Mouse (Mus musculus) gastrocnemius, adult 18-20 months (tissue): ENCODE measurements around the gene Gsto1. TPM values are rescaled to one million over a fixed set of nuclear protein-coding genes. Genes with fewer than 3 reads are reported as not detected.
"Not testable (repeated sequence)": the region's sequence is repeated elsewhere in the genome, so short reads cannot be mapped to it uniquely, and the experiment has no call there.

Experiments
- DNase-seq: peaks from one replicate; pipeline ENCODE4 v3.0.0; 2021; ENCODE audit warnings: low spot score
- long read RNA-seq, 2 experiments: library from polyadenylated mRNA; stranded (forward); transcript quantifications; one replicate each; pipeline ENCODE4 v2.0.0; 2021
- total RNA-seq, 2 experiments: library from RNA; stranded (reverse); gene quantifications; 2 replicates each; pipeline ENCODE4 v1.2.3; 2021

Gsto1 gene
- 10 to 100 TPM; 56.6 to 57.8 TPM for total RNA-seq
- long read RNA-seq, experiment 1, transcript Gsto1-201 (6 exons, 1,182 nt): major isoform, 21 of 22 reads
- long read RNA-seq, experiment 1, partial matches to known transcripts: 0 of 22 reads
- long read RNA-seq, experiment 1, other reads (novel, unspliced or antisense): 1 of 22 reads
- long read RNA-seq, experiment 2, transcript Gsto1-201 (6 exons, 1,182 nt): major isoform, 19 of 19 reads
- long read RNA-seq, experiment 2, partial matches to known transcripts: 0 of 19 reads
- long read RNA-seq, experiment 2, other reads (novel, unspliced or antisense): 0 of 19 reads

- DNase-seq: peak; percentile 89
Observed at GRCm38 (mm10) chr19:47854796-47855783, at the start of gene Gsto1. Gene Gsto1 (plus strand): TSS chr19:47854970.

- DNase-seq: no peak
Observed at GRCm38 (mm10) chr19:47812091-47812490, 42.7 kb upstream of the Gsto1 start.

DNA sequence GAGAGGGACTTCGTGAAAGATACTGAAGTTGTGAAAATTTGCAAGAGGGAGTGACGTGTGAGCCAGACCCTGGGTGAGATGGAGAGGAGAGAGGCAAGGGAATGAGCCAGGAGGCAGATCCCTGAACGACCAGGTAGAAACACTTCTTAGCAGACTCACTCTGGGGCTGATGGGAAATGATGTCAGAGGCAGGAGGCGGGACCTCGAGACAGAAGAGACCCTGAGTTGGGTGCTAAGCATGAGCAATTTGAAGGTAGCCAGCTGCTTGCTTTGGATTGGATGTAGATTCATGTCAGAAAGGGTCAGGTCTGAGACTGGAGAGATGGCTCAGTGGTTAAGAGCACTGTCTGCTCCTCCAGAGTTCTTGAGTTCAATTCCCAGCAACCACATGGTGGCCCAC lies 40.0 kb upstream of the Gsto1 start:
- no peak for DNase-seq

- no peak for DNase-seq
Observed at GRCm38 (mm10) chr19:47817692-47818091, 37.1 kb upstream of the Gsto1 start.

- DNase-seq: peak; percentile 70
Observed at GRCm38 (mm10) chr19:47820832-47821493, 33.8 kb upstream of the Gsto1 start.

DNA sequence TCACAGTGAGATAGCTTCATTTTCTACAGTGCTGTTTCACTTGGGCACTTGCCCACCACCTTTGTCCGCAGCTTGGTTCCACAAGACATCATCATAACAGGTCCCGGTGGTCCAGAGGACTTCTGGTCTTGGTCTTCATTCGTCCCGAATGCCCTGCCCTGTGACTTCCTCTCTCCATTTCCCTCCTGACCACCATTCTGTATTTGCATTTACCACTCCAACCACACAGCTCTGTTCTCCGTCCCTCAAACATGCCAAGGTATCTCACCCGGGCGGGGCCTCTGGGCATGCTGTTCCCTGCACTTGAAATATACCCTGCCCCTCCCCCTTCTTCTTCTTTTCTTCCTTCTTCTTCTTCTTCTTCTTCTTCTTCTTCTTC lies 33.3 kb upstream of the Gsto1 start:
- no peak for DNase-seq

DNA sequence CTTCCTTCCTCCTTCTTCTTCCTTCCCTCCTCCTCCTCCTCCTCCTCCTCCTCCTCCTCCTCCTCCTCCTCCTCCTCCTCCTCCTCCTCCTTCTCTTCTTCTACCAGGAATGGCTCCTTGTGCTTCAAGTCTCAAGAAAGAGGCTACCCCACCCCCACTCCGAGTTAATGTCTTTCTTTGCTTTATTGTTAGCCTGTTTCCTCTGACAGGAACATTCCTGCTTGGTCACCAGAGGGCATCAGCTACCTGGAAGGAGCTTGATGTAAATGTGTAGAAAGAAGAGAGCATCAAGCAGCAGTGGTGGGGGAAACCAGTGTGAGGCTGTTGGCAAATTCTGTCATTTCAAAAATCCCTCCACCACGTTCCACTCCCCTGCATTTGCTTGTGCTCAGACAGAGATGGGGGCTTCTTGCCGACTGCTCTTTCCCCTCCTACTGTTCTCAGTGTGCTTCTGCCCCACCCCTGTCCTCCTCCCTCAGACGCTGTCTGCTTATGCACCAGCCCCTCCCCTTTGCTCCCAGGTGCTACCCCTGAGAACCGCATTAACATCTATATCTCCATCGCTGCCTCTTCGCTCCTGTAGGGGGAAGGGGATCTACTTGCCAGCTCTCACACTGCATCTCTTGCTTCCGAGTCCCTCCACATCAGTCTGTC lies 32.5 kb upstream of the Gsto1 start:
- DNase-seq: no peak

- DNase-seq: no peak
Observed at GRCm38 (mm10) chr19:47824026-47824425, 30.7 kb upstream of the Gsto1 start.

DNA sequence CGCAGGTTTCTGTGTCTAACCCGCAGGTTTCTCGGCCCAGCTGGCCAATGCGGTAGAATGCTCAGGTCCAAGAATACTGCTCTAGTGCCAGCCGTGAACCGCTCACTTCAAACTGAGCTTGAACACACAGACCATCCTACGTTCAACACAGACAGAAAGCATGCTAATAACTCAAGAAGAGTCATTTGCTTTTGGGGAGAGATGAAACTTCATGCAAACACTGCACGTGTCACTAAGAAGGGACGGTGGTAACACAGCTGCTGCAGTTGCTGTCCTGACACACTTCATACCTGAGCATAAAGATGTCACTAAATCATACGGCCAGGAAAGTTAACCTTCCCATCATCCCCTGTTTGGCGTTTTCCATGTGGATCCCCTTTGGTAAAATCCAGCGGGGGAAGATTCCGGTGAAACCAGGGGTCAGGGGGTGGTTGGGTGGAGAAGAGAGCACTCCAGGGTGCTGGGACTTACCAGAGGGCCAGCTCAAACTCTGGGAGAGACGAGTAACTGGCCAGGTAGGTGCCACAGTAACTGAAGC lies 24.8 kb upstream of the Gsto1 start:
- no peak for DNase-seq

DNA sequence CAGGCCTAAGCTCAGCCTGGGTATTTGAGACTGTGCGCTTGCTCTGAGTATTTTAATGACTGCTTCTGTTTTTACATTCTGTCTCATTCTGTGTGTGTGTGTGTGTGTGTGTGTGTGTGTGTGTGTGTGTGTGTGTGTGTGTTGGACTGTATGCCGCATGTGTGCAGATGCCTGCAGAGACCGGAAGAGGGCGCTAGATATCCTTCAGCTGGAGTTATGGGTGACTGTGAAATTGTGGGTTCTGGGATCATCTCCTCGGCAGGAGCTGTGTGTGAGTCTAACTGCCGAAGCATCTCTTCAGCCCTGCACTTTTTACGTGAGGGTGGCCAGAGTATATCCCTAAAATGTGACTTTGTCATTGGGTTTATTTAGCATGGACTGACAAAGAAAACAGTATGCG lies 23.7 kb upstream of the Gsto1 start:
- no peak for DNase-seq

GRCm38 (mm10) chr19:47832316-47832715 lies 22.5 kb upstream of the Gsto1 start:
- no peak for DNase-seq

GRCm38 (mm10) chr19:47834614-47835013 lies 20.2 kb upstream of the Gsto1 start:
- no peak for DNase-seq

- no peak for DNase-seq
Observed at GRCm38 (mm10) chr19:47835776-47836175, 19.0 kb upstream of the Gsto1 start.

DNA sequence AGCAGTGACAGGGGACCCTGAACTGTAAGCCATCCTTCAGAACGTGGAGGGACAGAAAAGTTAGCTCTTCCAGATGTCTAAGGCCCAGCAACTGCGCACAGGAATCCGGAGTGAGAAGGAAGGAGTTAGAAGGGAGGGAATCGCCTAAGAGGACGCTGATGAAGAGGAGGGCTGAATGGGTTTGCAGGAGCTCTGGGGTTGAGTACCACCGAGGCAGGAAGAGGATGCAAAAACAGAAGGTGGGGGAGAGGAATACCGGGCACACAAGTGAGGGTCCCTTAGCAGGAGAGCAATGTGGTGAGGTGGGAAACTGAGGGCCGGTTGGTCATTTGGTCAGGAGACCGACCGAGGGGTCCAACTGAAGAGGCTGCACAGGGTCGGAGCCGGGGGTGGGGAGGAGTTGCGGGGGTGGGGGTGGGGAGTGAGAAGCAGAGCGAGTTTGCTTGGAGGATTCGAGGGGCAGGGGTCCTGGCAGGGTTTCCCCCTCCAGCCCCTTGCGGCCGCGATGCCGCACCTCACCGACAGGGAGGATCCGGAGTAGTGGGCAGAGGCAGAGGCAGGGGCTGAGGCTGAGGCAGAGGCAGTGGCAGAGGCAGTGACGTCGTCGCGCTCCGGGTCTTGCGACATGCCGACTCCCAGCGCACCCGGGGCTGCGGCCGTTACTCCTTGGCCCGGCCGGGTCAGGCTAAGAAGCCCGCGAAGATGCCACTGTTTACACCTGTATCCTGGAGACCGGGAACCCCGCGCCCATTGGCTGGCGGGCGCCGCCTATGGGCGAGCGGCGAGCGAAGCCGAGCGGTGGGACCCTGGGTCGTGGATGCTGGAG lies 17.9 kb upstream of the Gsto1 start:
- peak; percentile 36 for DNase-seq

GRCm38 (mm10) chr19:47837527-47837901 lies 17.3 kb upstream of the Gsto1 start:
- DNase-seq: no peak

DNA sequence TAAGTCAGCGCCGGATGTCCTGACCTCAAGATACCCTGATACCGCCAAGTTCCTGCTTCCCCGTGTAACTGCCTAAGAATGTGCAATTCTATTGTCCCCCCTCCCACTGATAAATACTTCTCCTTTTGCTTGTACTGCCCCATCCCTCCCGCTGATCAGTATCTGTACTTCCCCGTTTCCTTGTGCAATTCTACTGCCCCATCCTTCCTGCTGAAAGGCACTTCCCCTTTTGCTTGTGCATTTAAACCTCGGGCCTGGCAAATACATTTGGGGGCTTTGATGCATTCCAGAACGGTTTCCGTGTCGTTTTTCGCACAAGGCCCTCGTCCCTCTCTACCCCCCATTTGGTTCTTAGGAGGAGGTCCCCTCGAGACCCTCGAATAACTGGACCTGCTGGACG lies 13.5 kb upstream of the Gsto1 start:
- not testable (repeated sequence) for DNase-seq

DNA sequence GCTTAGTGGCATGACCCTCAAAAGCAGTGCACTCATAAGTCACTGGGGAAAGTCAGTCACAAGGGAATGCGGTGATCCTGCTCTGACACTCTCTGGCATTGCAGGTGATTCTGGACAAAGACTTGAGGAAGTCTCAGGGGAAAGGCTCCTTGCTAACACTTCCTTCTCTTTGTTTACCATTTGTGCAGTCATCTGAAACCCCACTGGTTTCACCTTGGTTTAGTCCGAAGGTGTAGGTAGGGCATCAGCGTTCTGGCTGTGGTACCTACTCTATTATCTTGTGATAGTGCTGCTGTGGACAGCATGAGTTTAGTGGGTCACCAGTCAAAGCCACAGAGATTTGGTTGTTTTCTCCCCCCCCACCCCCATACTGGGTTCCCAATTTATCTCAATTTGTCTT lies 5.0 kb upstream of the Gsto1 start:
- DNase-seq: no peak

- DNase-seq: not testable (repeated sequence)
Observed at GRCm38 (mm10) chr19:47852131-47852530, 2.6 kb upstream of the Gsto1 start.

DNA sequence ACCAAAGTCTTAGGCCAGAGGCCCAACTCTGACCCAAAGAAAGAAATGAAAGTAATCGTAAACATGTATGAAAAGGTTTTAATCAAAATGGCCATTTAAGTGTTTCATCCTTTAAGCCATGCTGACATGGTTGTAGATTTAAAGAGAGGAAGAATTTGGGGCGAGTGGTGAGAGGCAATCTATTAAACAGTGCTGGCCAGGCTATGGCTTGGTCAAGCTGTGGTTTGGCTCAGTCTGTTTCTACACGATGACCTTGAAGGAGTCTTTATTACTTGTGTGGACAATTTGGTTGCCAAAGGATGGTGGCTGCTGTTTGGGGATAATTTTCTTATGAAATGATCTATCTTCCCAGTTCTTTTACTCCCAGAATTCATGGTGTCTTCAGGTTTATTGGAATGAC lies 1.7 kb upstream of the Gsto1 start:
- DNase-seq: no peak
